Mouse (Mus musculus): ENCODE results near the gene Pmm1. TPM values are rescaled to one million over a fixed set of nuclear protein-coding genes. Genes with fewer than 3 reads are reported as not detected.
"Not testable (repeated sequence)": the region's sequence is repeated elsewhere in the genome, so short reads cannot be mapped to it uniquely, and the experiment has no call there.

The Pmm1 gene
- polyA plus RNA-seq, 1 experiment, result 12.1 TPM

- Histone ChIP-seq H3K4me3 (ENCODE audit: control insufficient read depth, low read depth, low read length) (no peak overlapping the region), H3K36me3 (ENCODE audit: control insufficient read depth, insufficient read depth, low read length) (peaks cover 2% of the 10 kb centered on the region), H3K4me1 (ENCODE audit: control insufficient read depth, insufficient read depth, low read length) (peaks cover 3% of the 10 kb centered on the region; the same call in 1 of the 2 replicates), H3K27ac (ENCODE audit: control insufficient read depth, insufficient read depth, low read depth, low read length) (no peak overlapping the region), H3K27me3 (ENCODE audit: control insufficient read depth, insufficient read depth, low read length) (no peaks in the 10 kb centered on the region)
- TF ChIP-seq CTCF (IDR thresholded peaks at IDR 0.05; ENCODE audit: control insufficient read depth, insufficient read depth, insufficient replicate concordance, low read depth, low read length) (peak; percentile 80; the same call in 1 of the 2 replicates), POLR2A (IDR thresholded peaks at IDR 0.05; ENCODE audit: control insufficient read depth, low read depth, low read length) (no peak)
These were observed 42.9 kb downstream of the Pmm1 start for GRCm38 (mm10) chr15:81917621-81918463.

- no peak overlapping the region for H3K27ac ChIP-seq (ENCODE audit: control insufficient read depth, insufficient read depth, low read depth, low read length)
- TF ChIP-seq POLR2A (IDR thresholded peaks at IDR 0.05; ENCODE audit: control insufficient read depth, low read depth, low read length), result no peak
- TF ChIP-seq CTCF (IDR thresholded peaks at IDR 0.05; ENCODE audit: control insufficient read depth, insufficient read depth, insufficient replicate concordance, low read depth, low read length), result no peak
- H3K4me3 ChIP-seq (ENCODE audit: control insufficient read depth, low read depth, low read length), result no peak overlapping the region
- peaks cover 3% of the 10 kb centered on the region; the same call in 1 of the 2 replicates for H3K4me1 ChIP-seq (ENCODE audit: control insufficient read depth, insufficient read depth, low read length)
- H3K27me3 ChIP-seq (ENCODE audit: control insufficient read depth, insufficient read depth, low read length), result no peaks in the 10 kb centered on the region
- peaks cover 2% of the 10 kb centered on the region for H3K36me3 ChIP-seq (ENCODE audit: control insufficient read depth, insufficient read depth, low read length)
These were observed 43.5 kb downstream of the Pmm1 start for GRCm38 (mm10) chr15:81917201-81917600.

GRCm38 (mm10) chr15:81915663-81916062 is 45.1 kb downstream of the Pmm1 start:
- H3K36me3 ChIP-seq (ENCODE audit: control insufficient read depth, insufficient read depth, low read length), result peaks cover 6% of the 10 kb centered on the region; the same call in 1 of the 2 replicates

GRCm38 (mm10) chr15:81914668-81915067 is 46.1 kb downstream of the Pmm1 start:
- H3K27ac ChIP-seq (ENCODE audit: control insufficient read depth, insufficient read depth, low read depth, low read length), result no peak overlapping the region
- peaks cover 7% of the 10 kb centered on the region for H3K36me3 ChIP-seq (ENCODE audit: control insufficient read depth, insufficient read depth, low read length)
- H3K4me1 ChIP-seq (ENCODE audit: control insufficient read depth, insufficient read depth, low read length), result no peaks in the 10 kb centered on the region
- no peaks in the 10 kb centered on the region for H3K27me3 ChIP-seq (ENCODE audit: control insufficient read depth, insufficient read depth, low read length)
- H3K4me3 ChIP-seq (ENCODE audit: control insufficient read depth, low read depth, low read length), result no peak overlapping the region
- TF ChIP-seq POLR2A (IDR thresholded peaks at IDR 0.05; ENCODE audit: control insufficient read depth, low read depth, low read length), result no peak
- no peak for TF ChIP-seq CTCF (IDR thresholded peaks at IDR 0.05; ENCODE audit: control insufficient read depth, insufficient read depth, insufficient replicate concordance, low read depth, low read length)

More at GRCm38 (mm10) chr15:81915663-81916062, 45.1 kb downstream of the Pmm1 start:
- Histone ChIP-seq H3K27me3 (ENCODE audit: control insufficient read depth, insufficient read depth, low read length) (no peaks in the 10 kb centered on the region), H3K4me1 (ENCODE audit: control insufficient read depth, insufficient read depth, low read length) (peaks cover 2% of the 10 kb centered on the region; the same call in 1 of the 2 replicates), H3K27ac (ENCODE audit: control insufficient read depth, insufficient read depth, low read depth, low read length) (no peak overlapping the region), H3K4me3 (ENCODE audit: control insufficient read depth, low read depth, low read length) (no peak overlapping the region)
- no peak for TF ChIP-seq POLR2A (IDR thresholded peaks at IDR 0.05; ENCODE audit: control insufficient read depth, low read depth, low read length)
- no peak for TF ChIP-seq CTCF (IDR thresholded peaks at IDR 0.05; ENCODE audit: control insufficient read depth, insufficient read depth, insufficient replicate concordance, low read depth, low read length)

- TF ChIP-seq CTCF (IDR thresholded peaks at IDR 0.05; ENCODE audit: control insufficient read depth, insufficient read depth, insufficient replicate concordance, low read depth, low read length) (no peak), POLR2A (IDR thresholded peaks at IDR 0.05; ENCODE audit: control insufficient read depth, low read depth, low read length) (no peak)
- Histone ChIP-seq H3K4me1 (ENCODE audit: control insufficient read depth, insufficient read depth, low read length) (no peaks in the 10 kb centered on the region), H3K27me3 (ENCODE audit: control insufficient read depth, insufficient read depth, low read length) (no peaks in the 10 kb centered on the region), H3K36me3 (ENCODE audit: control insufficient read depth, insufficient read depth, low read length) (peaks cover 7% of the 10 kb centered on the region), H3K4me3 (ENCODE audit: control insufficient read depth, low read depth, low read length) (no peak overlapping the region), H3K27ac (ENCODE audit: control insufficient read depth, insufficient read depth, low read depth, low read length) (no peak overlapping the region)
These were observed 48.2 kb downstream of the Pmm1 start for GRCm38 (mm10) chr15:81912498-81912897.

- H3K4me1 ChIP-seq (ENCODE audit: control insufficient read depth, insufficient read depth, low read length); H3K4me3 ChIP-seq (ENCODE audit: control insufficient read depth, low read depth, low read length); H3K27ac ChIP-seq (ENCODE audit: control insufficient read depth, insufficient read depth, low read depth, low read length); H3K27me3 ChIP-seq (ENCODE audit: control insufficient read depth, insufficient read depth, low read length); H3K36me3 ChIP-seq (ENCODE audit: control insufficient read depth, insufficient read depth, low read length): not testable (repeated sequence)
These were observed 52.0 kb downstream of the Pmm1 start for GRCm38 (mm10) chr15:81908767-81909166.

- Histone ChIP-seq H3K36me3 (ENCODE audit: control insufficient read depth, insufficient read depth, low read length) (peaks cover 5% of the 10 kb centered on the region), H3K27me3 (ENCODE audit: control insufficient read depth, insufficient read depth, low read length) (no peaks in the 10 kb centered on the region), H3K4me1 (ENCODE audit: control insufficient read depth, insufficient read depth, low read length) (no peaks in the 10 kb centered on the region), H3K27ac (ENCODE audit: control insufficient read depth, insufficient read depth, low read depth, low read length) (no peak overlapping the region), H3K4me3 (ENCODE audit: control insufficient read depth, low read depth, low read length) (no peak overlapping the region)
- TF ChIP-seq POLR2A (IDR thresholded peaks at IDR 0.05; ENCODE audit: control insufficient read depth, low read depth, low read length), result no peak
- no peak for TF ChIP-seq CTCF (IDR thresholded peaks at IDR 0.05; ENCODE audit: control insufficient read depth, insufficient read depth, insufficient replicate concordance, low read depth, low read length)
These were observed 52.8 kb downstream of the Pmm1 start for GRCm38 (mm10) chr15:81907953-81908352.

All from testis, adult 2 months (tissue).